Mouse (Mus musculus): ENCODE data around the gene Gm43518.
A peak's percentile ranks its signal among the peaks of the same experiment; 100 is the strongest.

Gm43518 gene

GRCm38 (mm10) chr5:123927118-123927517 is at the start of gene Gm43518:
Gene Gm43518 (plus strand): TSS chr5:123927418.
- DNase-seq (ENCODE audit: low read depth, low spot score), result no peak

GRCm38 (mm10) chr5:123878056-123878455 is 49.2 kb upstream of the Gm43518 start:
- DNase-seq (ENCODE audit: low read depth, low spot score), result no peak

GRCm38 (mm10) chr5:123879928-123880327 is 47.3 kb upstream of the Gm43518 start, which contains the start of gene Hcar1:
Gene Hcar1 (minus strand): TSS chr5:123880020.
- DNase-seq (ENCODE audit: low read depth, low spot score), result no peak

GRCm38 (mm10) chr5:123880778-123881177 is 46.4 kb upstream of the Gm43518 start:
- DNase-seq (ENCODE audit: low read depth, low spot score), result peak; percentile 66

GRCm38 (mm10) chr5:123883891-123884290 is 43.3 kb upstream of the Gm43518 start:
- no peak for DNase-seq (ENCODE audit: low read depth, low spot score)

- DNase-seq (ENCODE audit: low read depth, low spot score), result no peak
Measured at GRCm38 (mm10) chr5:123884332-123884731, 42.9 kb upstream of the Gm43518 start.

GRCm38 (mm10) chr5:123886365-123886764 is 40.9 kb upstream of the Gm43518 start:
- DNase-seq (ENCODE audit: low read depth, low spot score), result no peak

- no peak for DNase-seq (ENCODE audit: low read depth, low spot score)
Measured at GRCm38 (mm10) chr5:123890312-123890711, 36.9 kb upstream of the Gm43518 start.

- no peak for DNase-seq (ENCODE audit: low read depth, low spot score)
Measured at GRCm38 (mm10) chr5:123890987-123891386, 36.2 kb upstream of the Gm43518 start.

- DNase-seq (ENCODE audit: low read depth, low spot score), result peak; percentile 51
Measured at GRCm38 (mm10) chr5:123891669-123892068, 35.5 kb upstream of the Gm43518 start.

GRCm38 (mm10) chr5:123893520-123893919 is 33.7 kb upstream of the Gm43518 start:
- no peak for DNase-seq (ENCODE audit: low read depth, low spot score)

- no peak for DNase-seq (ENCODE audit: low read depth, low spot score)
Measured at GRCm38 (mm10) chr5:123896395-123896794, 30.8 kb upstream of the Gm43518 start.

GRCm38 (mm10) chr5:123897352-123897751 is 29.9 kb upstream of the Gm43518 start:
- no peak for DNase-seq (ENCODE audit: low read depth, low spot score)

GRCm38 (mm10) chr5:123904059-123904672 is 23.1 kb upstream of the Gm43518 start:
- peak; percentile 45 for DNase-seq (ENCODE audit: low read depth, low spot score)

GRCm38 (mm10) chr5:123906146-123906975 is 20.9 kb upstream of the Gm43518 start:
- DNase-seq (ENCODE audit: low read depth, low spot score), result no peak

- peak; percentile 96 for DNase-seq (ENCODE audit: low read depth, low spot score)
Measured at GRCm38 (mm10) chr5:123906976-123907630, 20.1 kb upstream of the Gm43518 start, which contains the start of gene Denr. Gene Denr (plus strand): TSS chr5:123907175.

- no peak for DNase-seq (ENCODE audit: low read depth, low spot score)
Measured at GRCm38 (mm10) chr5:123907631-123907977, 19.6 kb upstream of the Gm43518 start.

- no peak for DNase-seq (ENCODE audit: low read depth, low spot score)
Measured at GRCm38 (mm10) chr5:123914852-123915251, 12.4 kb upstream of the Gm43518 start.

- DNase-seq (ENCODE audit: low read depth, low spot score), result no peak
Measured at GRCm38 (mm10) chr5:123922112-123922511, 5.1 kb upstream of the Gm43518 start.

- DNase-seq (ENCODE audit: low read depth, low spot score), result peak; percentile 98
Measured at GRCm38 (mm10) chr5:123930508-123930989, 3.3 kb downstream of the Gm43518 start, which contains the start of gene Ccdc62. Gene Ccdc62 (plus strand): TSS chr5:123930679.

- no peak for DNase-seq (ENCODE audit: low read depth, low spot score)
Measured at GRCm38 (mm10) chr5:123931131-123931530, 3.9 kb downstream of the Gm43518 start.

- DNase-seq (ENCODE audit: low read depth, low spot score), result no peak
Measured at GRCm38 (mm10) chr5:123932927-123933326, 5.7 kb downstream of the Gm43518 start.

Measured in ES-CJ7 (cell line).